Mouse (Mus musculus): ENCODE data around the gene Rxfp4.

The Rxfp4 gene

DNA sequence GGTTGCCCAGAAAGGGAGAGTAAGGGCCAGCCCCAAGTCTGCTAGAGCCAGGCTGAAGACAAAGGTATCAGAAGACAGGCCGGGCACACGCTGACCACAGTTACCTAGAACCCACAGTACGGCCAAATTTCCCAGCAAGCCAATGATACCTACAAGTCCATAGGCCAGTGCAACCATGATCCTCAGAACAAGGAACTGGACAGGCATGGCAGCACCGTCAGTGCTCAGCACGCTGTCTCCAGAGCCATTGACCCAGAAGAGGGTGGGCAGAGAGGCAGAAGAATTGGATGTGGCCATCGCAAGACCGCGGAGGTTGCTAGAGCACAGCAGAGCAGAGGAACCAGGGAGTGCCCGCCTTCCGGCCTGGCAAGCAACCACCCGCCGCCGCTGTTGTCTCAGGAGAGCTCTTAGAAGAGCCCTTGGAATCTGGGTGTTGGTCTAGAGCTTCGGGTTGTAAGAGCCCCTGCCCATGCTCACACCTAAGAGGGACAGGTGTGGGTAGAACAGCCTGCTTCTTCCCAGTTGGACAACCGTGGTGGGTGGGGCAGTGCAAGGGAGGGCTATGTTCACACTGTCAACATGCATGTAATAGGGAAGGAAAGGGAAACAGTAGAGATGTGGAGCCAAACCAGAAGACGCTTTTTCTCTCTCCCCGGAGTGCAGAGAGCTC is at the start of gene Rxfp4:
Gene Rxfp4, minus strand, starts transcription at position 297 of the 670 bp plus-strand sequence.
- peak in 1 of 2 experiments; percentile 30 for DNase-seq (ENCODE audit: low spot score in 2 of 2)

DNA sequence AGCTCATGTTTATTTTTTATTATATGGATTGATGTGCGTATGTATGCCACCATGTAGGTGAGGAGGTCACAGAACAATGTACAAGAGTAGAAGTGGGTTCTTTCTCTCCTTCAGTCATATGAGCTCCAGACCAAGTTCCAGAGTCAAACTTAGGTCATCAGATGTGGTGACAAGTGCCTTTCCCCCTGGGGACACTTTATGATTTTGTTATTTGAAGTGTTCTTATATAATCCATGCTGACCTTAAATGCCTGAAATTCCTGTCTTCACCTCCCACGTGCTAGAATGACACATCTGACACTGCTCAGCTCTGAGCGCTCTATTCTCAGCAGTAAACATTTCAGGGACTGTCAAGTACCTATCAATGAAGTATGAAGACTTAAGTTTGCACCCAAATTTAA is 48.3 kb upstream of the Rxfp4 start:
- DNase-seq (ENCODE audit: low spot score in 2 of 2) = no peak

DNA sequence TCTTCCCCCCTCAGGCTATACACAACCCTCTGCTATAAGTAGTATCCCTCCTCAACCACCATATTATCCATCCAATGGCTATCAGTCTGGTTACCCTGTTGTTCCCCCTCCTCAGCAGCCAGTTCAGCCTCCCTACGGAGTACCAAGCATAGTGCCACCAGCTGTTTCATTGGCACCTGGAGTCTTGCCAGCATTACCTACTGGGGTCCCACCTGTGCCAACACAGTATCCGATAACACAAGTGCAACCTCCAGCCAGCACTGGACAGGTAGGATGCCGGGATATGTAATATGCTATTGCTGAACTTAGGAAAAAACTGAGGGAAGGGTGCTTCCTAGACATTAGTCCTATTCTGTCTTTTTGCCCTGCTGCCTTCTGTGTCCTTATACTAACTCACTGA is 47.3 kb upstream of the Rxfp4 start:
- DNase-seq (ENCODE audit: low spot score in 2 of 2) = no peak

DNA sequence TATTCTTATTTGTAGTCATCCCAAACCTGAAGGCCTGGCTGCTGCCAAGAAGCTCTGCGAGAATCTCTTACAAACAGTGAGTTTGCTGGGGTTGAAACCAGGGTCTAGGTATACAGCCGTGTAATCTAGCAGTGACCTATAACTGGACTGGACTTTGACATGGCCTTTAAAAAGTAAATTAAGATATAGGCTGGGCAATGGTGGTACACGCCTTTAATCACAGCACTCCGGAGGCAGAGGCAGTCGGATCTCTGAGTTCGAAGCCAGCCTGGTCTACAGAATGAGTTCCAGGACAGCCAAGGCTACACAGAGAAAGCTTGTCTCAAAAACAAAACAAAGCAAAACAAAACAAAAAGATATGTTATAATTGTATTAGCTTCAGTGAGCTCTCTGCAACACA is 45.9 kb upstream of the Rxfp4 start:
- DNase-seq (ENCODE audit: low spot score in 2 of 2) = no peak

DNA sequence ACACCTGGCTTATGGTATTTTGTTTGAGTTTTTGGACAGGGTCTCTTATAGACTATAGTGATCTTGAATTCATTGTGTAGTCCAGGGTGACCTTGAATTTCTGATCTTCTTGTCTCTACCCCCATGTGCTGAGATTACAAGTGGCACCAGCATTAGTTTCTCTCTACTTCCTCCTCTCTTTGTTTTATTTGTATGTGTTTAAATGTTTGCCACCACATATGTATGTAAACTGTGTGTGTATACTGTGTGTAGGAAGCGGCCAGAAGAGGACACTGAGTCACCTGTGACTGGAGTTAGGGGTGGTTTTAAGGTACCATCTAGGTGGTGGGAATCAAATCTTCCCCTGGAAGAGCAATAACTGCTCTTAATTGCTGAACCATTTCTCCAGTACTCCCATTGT is 45.1 kb upstream of the Rxfp4 start:
- no peak for DNase-seq (ENCODE audit: low spot score in 2 of 2)

DNA sequence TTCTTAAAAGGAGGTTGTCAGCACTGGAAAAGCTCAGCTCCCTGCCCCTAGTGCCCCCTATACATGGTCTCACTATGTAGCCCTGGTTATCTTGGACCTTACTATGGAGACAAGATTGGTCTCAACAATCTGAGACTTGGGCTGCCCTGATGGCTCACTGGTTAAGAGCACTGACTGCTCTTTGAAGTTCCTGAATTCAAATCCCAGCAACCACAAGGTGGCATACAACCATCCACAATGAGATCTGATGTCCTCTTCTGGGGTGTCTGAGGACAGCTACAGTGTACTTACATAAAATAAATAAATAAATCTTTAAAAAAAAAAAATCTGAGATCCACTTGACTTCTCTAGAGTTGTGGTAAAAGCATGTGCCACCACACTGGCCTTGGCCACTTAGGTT is 42.6 kb upstream of the Rxfp4 start:
- no peak for DNase-seq (ENCODE audit: low spot score in 2 of 2)

DNA sequence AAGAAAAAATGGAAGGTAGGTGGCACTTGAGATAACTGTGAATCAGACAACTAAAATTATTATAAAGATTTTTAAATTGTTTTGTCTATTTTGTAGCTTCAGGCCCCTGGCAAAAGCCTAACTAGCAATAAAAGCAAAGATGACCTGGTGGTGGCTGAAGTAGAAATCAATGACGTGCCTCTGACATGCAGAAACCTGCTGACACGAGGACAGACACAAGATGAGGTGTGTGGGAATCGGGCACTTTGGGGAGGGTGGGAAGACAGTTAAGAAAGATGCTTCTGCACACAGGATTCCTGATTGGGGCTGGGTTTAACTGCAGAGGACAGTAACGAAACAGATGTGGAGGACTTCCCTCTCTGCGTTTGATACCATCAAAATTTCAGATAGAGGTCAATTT is 36.1 kb upstream of the Rxfp4 start:
- no peak for DNase-seq (ENCODE audit: low spot score in 2 of 2)

DNA sequence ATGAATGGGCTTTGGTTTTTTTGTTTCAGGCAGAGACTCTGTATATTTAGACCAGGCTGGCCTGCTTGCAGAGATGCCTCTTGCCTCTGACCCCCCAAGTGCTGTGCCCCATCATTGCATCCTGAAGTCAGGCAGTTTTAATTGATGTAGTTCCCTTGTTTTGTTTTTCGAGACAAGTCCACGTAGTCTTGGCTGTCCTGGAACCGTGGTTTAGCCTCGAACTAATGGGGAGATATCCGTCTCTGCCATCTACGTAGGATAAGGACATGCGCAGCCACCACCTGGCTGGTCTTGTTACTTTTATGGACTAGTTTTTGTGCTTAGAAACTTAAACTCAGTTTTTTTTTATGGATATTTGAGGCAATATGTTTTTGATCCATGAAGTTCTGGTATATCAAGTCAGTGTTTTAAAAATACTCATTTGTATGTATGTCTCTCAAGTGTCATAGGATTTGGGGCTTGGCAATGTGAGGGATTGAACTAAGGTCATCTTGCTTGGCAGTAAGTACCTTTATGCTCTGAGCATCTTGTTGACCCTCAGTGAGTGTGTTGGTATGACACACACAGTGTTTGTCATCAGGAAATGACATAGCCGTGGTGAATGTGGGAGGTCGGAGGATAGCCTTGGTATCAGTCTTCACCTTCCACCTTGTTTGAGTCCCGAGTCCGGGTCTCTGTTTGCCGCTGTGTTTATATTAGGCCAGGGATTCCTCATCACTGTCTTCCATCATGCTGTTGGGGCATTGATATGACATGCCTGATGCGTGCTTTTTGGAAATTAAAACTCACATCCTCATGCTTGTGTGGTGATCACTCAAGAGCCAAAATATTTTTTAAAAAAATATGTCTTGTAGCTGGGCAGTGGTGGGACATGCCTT is 34.0 kb upstream of the Rxfp4 start:
- DNase-seq (ENCODE audit: low spot score in 2 of 2) = no peak

DNA sequence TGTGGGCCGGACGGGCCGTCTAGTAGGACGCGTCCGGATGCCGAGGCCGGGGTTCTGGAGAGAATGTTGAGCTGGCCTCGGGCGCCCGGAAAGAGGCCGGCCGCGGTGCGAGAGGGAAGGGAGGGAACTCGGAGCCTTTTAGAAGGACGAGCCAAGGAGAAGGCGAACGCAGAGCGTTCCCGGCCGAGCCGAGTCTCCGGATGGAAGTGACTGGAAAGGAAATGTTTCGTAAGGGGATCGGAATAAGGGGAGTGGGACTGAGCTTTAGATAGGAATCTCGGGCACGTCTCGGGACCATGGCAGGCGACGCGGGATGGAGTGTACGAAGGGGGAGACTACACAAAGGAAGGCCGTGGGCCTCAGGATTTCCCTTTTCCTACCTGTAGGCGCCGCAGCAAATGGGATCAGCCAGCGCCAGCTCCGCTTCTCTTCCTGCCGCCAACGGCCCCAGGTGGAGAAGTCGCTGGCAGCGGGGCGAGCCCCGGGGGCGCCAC is 33.1 kb upstream of the Rxfp4 start:
- peak; percentile 68 to 69 for DNase-seq (ENCODE audit: low spot score in 2 of 2)

DNA sequence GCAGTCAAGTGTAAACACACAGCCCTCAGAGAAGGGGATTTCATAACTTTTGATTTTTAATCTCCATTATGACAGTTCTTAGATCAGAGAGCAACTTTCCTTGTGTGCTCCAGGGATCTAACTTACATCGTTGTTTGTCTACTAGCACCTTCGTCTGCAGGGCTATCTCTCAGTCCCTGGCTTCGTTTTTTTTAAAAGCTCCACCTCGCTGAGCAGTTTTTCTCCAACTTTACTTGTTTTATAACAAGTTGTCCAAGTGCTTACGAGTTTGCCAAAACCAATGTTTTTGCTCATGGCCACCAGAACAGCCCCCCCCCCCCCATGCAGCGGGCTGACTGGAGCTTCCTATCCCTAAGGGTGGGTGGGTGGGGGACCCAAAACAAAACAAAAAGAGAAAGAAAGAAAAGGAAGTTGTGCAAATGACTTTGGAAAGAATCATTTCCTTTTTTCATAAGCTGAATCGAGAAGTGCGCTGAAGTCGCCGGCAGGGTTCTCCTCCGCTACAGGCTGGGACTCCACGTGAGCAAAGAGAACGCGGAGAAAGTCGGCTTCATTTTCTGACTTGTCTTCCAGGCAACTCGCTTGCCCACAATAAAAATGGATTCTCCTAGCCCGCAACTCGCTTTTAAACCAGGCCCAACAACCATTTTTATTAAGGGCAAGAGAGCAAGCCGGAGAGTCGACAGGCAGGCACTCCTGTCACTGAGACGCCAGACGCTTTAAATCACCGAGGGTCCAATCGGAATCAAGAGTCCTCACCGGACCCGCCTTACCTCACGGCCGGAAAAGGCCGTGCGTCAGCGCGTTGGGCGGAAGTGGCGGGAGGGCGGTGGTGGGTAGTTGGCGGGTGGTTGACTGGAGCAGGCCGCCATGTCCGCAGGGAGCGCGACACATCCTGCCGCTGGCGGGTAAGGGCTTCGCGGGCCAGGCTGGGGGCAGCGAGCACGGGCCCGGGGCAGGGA is 32.3 kb upstream of the Rxfp4 start, which contains the start of gene Khdc4:
Gene Khdc4, plus strand, starts transcription at position 824 of the 962 bp plus-strand sequence.
- DNase-seq (ENCODE audit: low spot score in 2 of 2) = peak; percentile 98 to 99

DNA sequence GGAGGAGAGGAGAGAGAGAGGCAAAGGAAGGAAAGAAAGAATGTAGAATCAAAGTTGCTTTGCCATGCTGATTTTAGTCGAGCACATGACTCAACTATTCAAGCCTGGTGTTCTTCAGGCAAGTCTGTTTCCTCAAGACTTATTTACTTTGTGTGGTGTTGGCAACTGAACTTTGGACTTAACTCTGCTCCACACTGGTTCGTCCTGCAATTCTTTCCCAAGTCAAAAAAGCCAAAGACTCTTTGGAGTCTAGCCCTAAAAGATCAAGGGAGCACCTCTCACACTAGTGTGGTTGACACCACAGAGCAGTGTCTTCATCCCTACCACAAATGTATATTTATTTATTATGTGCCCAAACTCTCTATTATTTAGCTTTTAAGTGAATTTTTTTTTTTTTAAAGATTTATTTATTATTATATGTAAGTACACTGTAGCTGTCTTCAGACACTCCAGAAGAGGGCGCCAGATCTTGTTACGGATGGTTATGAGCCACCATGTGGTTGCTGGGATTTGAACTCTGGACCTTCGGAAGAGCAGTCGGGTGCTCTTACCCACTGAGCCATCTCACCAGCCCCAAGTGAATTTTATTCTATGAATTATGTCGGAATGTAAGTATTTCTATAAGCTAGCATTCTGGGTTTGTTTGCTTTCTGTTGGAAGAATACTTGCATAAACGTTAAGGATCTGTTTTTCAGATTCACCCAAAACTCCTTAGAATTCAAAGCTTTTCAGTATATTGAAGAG is 31.5 kb upstream of the Rxfp4 start:
- DNase-seq (ENCODE audit: low spot score in 2 of 2) = no peak

DNA sequence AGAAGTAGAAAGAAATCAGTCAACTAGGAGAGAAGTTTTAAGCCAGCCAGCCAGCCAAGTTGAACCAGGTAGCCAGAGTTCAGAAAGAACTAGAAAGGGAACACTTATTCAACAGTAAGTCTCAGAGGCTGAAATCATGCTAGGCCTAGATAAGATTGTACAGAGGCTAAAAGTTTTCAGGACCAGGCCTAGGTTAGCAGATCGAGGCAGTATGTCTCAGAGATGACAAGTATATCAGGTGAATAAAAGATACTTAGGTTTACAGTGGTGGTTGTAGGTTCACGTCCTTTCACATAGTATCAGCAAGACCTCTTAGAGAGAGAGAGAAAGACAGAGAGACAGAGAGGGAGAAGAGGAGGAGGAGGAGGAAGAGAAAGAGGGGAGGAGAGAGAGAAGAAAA is 30.9 kb upstream of the Rxfp4 start:
- DNase-seq (ENCODE audit: low spot score in 2 of 2) = no peak

DNA sequence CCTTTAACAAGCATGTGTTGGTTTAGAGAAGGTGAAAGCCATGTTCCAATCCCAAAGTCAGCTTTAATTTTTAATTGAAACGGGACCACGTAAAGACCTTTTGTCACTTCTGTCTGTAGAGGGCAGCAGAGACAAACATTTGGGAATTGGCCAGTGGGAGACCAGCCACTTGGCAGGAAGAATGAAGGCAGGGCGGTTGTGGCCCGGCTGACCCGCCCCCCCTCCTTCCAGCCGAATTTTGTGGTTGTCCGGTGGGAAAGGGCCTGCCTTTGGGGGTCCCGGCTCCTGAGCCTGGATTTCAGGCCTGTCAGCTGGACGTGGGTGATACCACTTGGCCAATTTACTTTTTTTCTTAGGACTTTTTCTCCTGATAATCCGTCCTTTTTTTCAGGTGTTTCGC is 24.5 kb upstream of the Rxfp4 start:
- DNase-seq (ENCODE audit: low spot score in 2 of 2) = peak; percentile 59 to 76

DNA sequence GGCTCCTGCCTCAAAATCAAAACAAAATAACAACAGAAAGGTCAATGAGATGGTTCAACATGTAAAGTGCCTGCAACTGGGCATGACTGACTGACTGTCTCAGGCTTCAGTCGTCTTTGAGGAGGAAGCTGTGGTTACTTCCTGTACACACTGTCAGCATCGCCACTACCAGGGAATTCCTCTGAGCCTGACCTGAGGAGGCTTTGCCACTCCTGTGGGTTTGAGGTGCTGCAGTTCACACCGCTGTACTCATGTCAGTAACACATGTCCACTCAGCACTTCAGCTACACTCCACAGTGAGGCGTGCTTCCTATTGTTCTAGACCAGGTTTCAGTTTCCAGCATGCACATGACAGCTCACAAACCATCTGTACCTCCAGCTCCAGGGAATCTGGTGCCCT is 11.2 kb upstream of the Rxfp4 start:
- DNase-seq (ENCODE audit: low spot score in 2 of 2) = no peak

DNA sequence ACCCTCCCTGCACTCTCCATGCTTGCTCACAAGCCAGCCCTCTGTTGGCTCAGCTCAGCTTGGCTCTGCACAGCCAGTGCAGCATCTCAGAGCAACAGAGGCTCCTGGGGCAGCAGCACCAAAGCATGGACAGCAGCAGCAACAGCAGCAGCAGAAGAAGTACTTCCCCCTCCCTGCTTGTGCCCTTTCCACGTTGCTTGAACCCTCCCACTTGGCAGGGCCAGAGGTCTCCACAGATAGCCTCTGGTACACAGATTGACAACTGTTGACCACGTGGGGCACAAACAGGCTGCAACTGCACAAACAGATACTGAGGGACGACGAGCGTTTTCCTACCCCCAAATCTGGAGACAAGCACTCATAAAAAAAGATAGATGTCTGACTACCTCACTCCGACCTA is 6.9 kb upstream of the Rxfp4 start:
- no peak for DNase-seq (ENCODE audit: low spot score in 2 of 2)

DNA sequence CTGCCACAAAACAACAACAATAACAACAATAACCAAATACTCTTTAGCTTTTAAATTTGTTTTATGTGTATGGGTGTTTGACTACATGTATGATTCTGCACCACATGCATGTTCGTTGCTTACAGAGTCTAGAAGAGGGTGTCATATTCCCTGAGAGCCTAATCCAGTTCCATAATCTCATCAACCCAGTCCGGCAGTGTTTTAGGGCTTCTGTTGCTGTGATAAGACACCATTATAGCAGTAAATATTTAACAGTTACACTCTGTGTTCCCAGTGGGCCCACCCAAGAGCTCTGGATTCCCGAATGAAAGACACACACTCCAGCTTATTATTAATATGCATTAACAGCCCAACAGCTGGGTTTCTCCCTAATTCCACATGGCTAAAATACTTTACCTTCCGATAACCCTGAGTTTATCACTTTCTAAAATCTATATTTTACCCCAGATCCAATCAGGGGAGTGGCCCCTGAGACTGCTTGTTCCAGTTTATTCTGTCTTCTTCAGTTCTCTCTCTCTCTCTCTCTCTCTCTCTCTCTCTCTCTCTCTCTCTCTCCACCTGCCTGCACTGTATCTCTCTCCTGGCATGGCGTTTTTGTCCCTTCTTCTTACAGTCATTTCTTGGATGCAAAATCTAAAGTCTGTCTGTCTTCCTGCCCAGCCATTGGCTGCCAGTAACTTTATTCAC is 5.6 kb upstream of the Rxfp4 start:
- no peak for DNase-seq (ENCODE audit: low spot score in 2 of 2)

DNA sequence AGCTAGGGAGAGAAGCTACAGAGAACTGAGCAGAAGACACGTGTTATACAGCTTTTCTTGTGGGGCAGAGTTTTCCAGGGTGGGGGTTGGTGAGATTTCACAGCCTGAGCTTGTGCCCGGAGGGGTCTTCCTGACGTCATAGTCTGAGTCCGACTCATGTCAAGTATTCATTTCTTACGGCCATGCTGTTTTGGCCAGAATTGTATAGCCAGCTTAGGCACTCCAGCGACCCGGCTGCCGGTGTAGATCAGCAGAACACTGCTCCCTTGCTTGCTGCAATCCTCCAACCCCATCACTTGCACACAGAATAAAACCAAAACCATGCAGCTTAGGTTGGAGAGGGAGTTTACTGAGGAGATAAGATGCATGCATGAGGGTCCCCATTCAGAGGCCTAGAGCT is 2.7 kb upstream of the Rxfp4 start:
- DNase-seq (ENCODE audit: low spot score in 2 of 2) = no peak

DNA sequence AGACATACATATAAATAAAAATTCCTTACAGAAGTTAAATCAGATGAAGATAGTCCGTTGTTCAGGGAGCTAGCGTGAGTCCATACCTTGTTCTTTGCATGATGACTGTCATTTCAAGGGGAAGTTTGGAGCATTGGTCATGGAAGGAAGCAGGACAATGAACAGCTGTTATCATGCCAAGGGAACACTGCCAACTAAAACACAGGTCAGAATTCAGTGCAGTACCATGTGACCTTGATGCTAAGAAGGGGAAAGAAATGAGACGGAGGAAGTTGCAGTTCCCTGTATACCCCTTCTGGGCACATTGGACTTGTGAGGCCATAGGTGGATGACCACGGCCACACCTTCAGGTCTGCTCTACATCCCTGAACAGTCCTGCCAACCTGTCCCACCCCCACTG is 1.7 kb upstream of the Rxfp4 start:
- DNase-seq (ENCODE audit: low spot score in 2 of 2) = no peak

DNA sequence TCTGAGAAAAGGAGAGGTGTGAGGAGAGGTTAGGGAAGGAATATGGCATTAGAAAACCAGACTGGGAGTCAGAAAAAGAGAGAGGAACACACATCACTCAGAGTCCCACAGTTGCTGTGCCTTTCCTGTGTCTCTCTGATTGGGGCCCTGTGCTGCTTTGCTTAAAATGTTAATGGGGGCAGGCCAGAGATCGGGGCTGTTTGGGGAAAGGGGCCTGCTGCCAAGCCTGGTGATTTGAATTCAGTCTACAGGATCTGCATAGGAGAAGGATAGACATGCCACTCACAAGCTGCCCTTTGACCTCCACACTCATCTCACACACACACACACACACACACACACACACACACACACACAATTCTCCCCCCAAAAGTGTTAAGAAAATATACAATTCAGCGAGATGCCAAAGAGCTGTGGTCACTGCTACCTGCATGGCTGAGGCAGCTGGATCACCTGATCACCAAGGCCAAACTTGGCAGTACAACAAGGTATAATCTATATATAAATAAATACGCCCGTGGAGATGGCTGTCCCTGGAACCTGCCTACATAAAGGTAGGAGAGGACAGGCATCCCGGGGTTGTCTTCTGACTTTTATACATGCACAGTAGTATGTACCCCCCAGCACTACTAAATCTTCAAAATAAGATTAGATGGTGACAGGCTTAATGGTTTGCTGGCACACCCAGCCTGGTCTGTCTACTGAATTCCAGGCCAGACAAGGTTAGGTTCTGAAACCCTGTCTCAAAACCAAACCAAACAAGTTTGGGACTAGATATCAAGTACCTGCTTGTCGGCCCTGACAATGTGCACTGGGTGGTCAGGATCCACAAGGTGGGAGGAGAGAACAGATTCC is 801 bp upstream of the Rxfp4 start:
- DNase-seq (ENCODE audit: low spot score in 2 of 2) = peak in 1 of 2 experiments; percentile 19
